7 mouse cellular contexts compared by ENCODE assay signal in genomic region chr2:30177700-30178675, GRCm38 (mm10). TPM values are rescaled to one million over a fixed set of nuclear protein-coding genes. Genes with fewer than 3 reads are reported as not detected.
A peak's percentile ranks its signal among the peaks of the same experiment; 100 is the strongest.
DNase-seq lines count a peak whose midpoint lies in the region; ATAC-seq lines count a peak whose summit lies in the region.

TSS of gene Spout1 (minus strand) at chr2:30178459.

- H3K4me3 ChIP-seq in embryonic facial prominence, embryonic 12.5 days, result peak within 1 kb of the TSS; percentile 59
- peak within 1 kb of the TSS; percentile 85 for H3K4me3 ChIP-seq in limb, embryonic 11.5 days (ENCODE audit: low read depth, low read length)
- peak within 1 kb of the TSS; percentile 71 for H3K4me3 ChIP-seq in midbrain, embryonic 14.5 days (replicated peaks; ENCODE audit: low read depth, low read length)

- H3K27me3 ChIP-seq in embryonic facial prominence, embryonic 12.5 days, result no peaks in the 10 kb centered on the region
- H3K27me3 ChIP-seq in limb, embryonic 11.5 days (ENCODE audit: control insufficient read depth, insufficient read depth, low read length), result no peaks in the 10 kb centered on the region
- H3K27me3 ChIP-seq in midbrain, embryonic 14.5 days (ENCODE audit: control insufficient read depth, insufficient read depth, low read length), result no peaks in the 10 kb centered on the region

- peaks cover 37% of the 10 kb centered on the region for H3K36me3 ChIP-seq in embryonic facial prominence, embryonic 12.5 days
- H3K36me3 ChIP-seq in limb, embryonic 11.5 days (ENCODE audit: control insufficient read depth, insufficient read depth, low read length), result peaks cover 24% of the 10 kb centered on the region
- peaks cover 36% of the 10 kb centered on the region for H3K36me3 ChIP-seq in midbrain, embryonic 14.5 days (ENCODE audit: control insufficient read depth, insufficient read depth, low read length)

- H3K4me1 ChIP-seq in embryonic facial prominence, embryonic 12.5 days, result peaks cover 10% of the 10 kb centered on the region
- peaks cover 6% of the 10 kb centered on the region for H3K4me1 ChIP-seq in limb, embryonic 11.5 days (ENCODE audit: control insufficient read depth, insufficient read depth, low read length)
- H3K4me1 ChIP-seq in midbrain, embryonic 14.5 days (ENCODE audit: control insufficient read depth, insufficient read depth, low read length), result peaks cover 7% of the 10 kb centered on the region

- no peaks in the 10 kb centered on the region for H3K9me3 ChIP-seq in embryonic facial prominence, embryonic 12.5 days
- no peaks in the 10 kb centered on the region for H3K9me3 ChIP-seq in limb, embryonic 11.5 days (ENCODE audit: control insufficient read depth, low read length)
- H3K9me3 ChIP-seq in midbrain, embryonic 14.5 days (ENCODE audit: control insufficient read depth, low read length), result no peaks in the 10 kb centered on the region

- H3K4me2 ChIP-seq in embryonic facial prominence, embryonic 12.5 days (replicated peaks), result peak within 1 kb of the TSS; percentile 75
- H3K4me2 ChIP-seq in limb, embryonic 11.5 days (ENCODE audit: low read depth, severe bottlenecking), result peak within 1 kb of the TSS; percentile 63
- H3K4me2 ChIP-seq in midbrain, embryonic 14.5 days (ENCODE audit: low read length), result peak within 1 kb of the TSS; percentile 88

- peak; percentile 93 for ATAC-seq in embryonic facial prominence, embryonic 12.5 days (ENCODE audit: insufficient number of reproducible peaks, insufficient read depth, low FRiP score, low TSS enrichment)
- peak; percentile 95 for ATAC-seq in limb, embryonic 11.5 days (ENCODE audit: insufficient number of reproducible peaks, low FRiP score, low TSS enrichment, low read depth)
- peak; percentile 98 for ATAC-seq in midbrain, embryonic 14.5 days (ENCODE audit: low FRiP score, low TSS enrichment)

- WGBS in embryonic facial prominence, embryonic 12.5 days, result 3% methylated on average over 54 of the region's 54 CpGs
- 3% methylated on average over 49 of the region's 54 CpGs for WGBS in limb, embryonic 11.5 days
- 4% methylated on average over 54 of the region's 54 CpGs for WGBS in midbrain, embryonic 14.5 days

- no peak within 1 kb of the TSS for H3K27ac ChIP-seq in embryonic facial prominence, embryonic 12.5 days
- H3K27ac ChIP-seq in limb, embryonic 11.5 days (replicated peaks; ENCODE audit: low read depth, low read length), result no peak within 1 kb of the TSS
- H3K27ac ChIP-seq in midbrain, embryonic 14.5 days (replicated peaks; ENCODE audit: low read depth, low read length), result no peak within 1 kb of the TSS

- peak; percentile 95 for DNase-seq in adrenal gland, postnatal 25 days
- DNase-seq in heart, adult 11 months, result peak; percentile 100
- DNase-seq in kidney, adult 18-20 months, result peak; percentile 96
- peak; percentile 98 for DNase-seq in limb, embryonic 11.5 days (ENCODE audit: low spot score)
- peak; percentile 98 for DNase-seq in midbrain, embryonic 14.5 days
- peak; percentile 88 to 92 for DNase-seq in spleen, adult 18-20 months

- H3K9ac ChIP-seq in embryonic facial prominence, embryonic 12.5 days, result peak within 1 kb of the TSS; percentile 72
- H3K9ac ChIP-seq in limb, embryonic 11.5 days (ENCODE audit: low read length), result peak within 1 kb of the TSS; percentile 85
- H3K9ac ChIP-seq in midbrain, embryonic 14.5 days (replicated peaks; ENCODE audit: low read length), result peak within 1 kb of the TSS; percentile 73

RNA-seq across cellular contexts. Expression of gene Spout1, which starts in this region (rescaled TPM):
- 25.9 and 28.7 TPM in 2 replicates for total RNA-seq in adrenal gland, postnatal 25 days (2021)
- polyA plus RNA-seq in embryonic facial prominence, embryonic 12.5 days (2016; fragmentation: Nextera tagmentation; extraction: Ambion mirVana), result 87.1 and 90.3 TPM in 2 replicates
- 91.6 and 92.6 TPM in 2 replicates for polyA plus RNA-seq in limb, embryonic 11.5 days (2014; fragmentation: Nextera tagmentation; extraction: Ambion mirVana)
- 52.8 and 54.8 TPM in 2 replicates for polyA plus RNA-seq in midbrain, embryonic 14.5 days (2014; fragmentation: Nextera tagmentation; extraction: Ambion mirVana)
